Mouse (Mus musculus) myocyte (in vitro differentiated cells): ENCODE measurements around the gene Zmynd8.

Source experiments
- CEBPB ChIP-seq: IDR thresholded peaks from 2 replicates; pipeline ENCODE4 v1.6.1; 2011; ENCODE audit warnings: mild to moderate bottlenecking, moderate library complexity; ENCODE audit not compliant: poor library complexity, insufficient read depth, severe bottlenecking
- E2F4 ChIP-seq: IDR thresholded peaks from one replicate; pipeline ENCODE4 v1.6.1; 2011; ENCODE audit warnings: mild to moderate bottlenecking, control low read depth, moderate library complexity; ENCODE audit not compliant: insufficient read depth
- MAX ChIP-seq: IDR thresholded peaks from one replicate; pipeline ENCODE4 v1.6.1; 2011; ENCODE audit warnings: low read depth, mild to moderate bottlenecking, control low read depth
- POLR2A ChIP-seq: IDR thresholded peaks from one replicate; pipeline ENCODE4 v1.6.1; 2011; ENCODE audit warnings: low read depth, mild to moderate bottlenecking, control low read depth, moderate library complexity; ENCODE audit not compliant: insufficient read length
- POLR2AphosphoS2 ChIP-seq: IDR thresholded peaks from one replicate; pipeline ENCODE4 v1.6.1; 2011; ENCODE audit warnings: low read depth, control low read depth; ENCODE audit not compliant: insufficient read length
- TCF12 ChIP-seq: IDR thresholded peaks from one replicate; pipeline ENCODE4 v1.6.1; 2011; ENCODE audit warnings: mild to moderate bottlenecking, control low read depth; ENCODE audit not compliant: poor library complexity, insufficient read depth, severe bottlenecking
- TCF3 ChIP-seq: IDR thresholded peaks from one replicate; pipeline ENCODE4 v1.6.1; 2011; ENCODE audit warnings: low read depth, control low read depth; ENCODE audit not compliant: insufficient read length
- USF1 ChIP-seq: IDR thresholded peaks from one replicate; pipeline ENCODE4 v1.6.1; 2011; ENCODE audit warnings: low read depth, mild to moderate bottlenecking, control low read depth, moderate library complexity

- TF ChIP-seq POLR2A (no peak), USF1 (no peak), TCF3 (no peak), POLR2AphosphoS2 (no peak), MAX (no peak), CEBPB (no peak), TCF12 (no peak), E2F4 (no peak)
Observed at GRCm38 (mm10) chr2:165889874-165890273, 8.9 kb downstream of the Zmynd8 start.
